Mouse (Mus musculus) myocyte (in vitro differentiated cells): ENCODE data around the gene Cenps.
"Not testable (repeated sequence)": the region's sequence is repeated elsewhere in the genome, so short reads cannot be mapped to it uniquely, and the experiment has no call there.

Source experiments
- MAX ChIP-seq: IDR thresholded peaks from one replicate; pipeline ENCODE4 v1.6.1; 2011; ENCODE audit warnings: low read depth, mild to moderate bottlenecking, control low read depth
- MYOD1 ChIP-seq, 3 experiments: IDR thresholded peaks; one replicate each; pipeline ENCODE4 v1.6.1; 2011; ENCODE audit warnings: control low read depth in 2 of 3, low read depth in 2 of 3, mild to moderate bottlenecking in 2 of 3, moderate library complexity in 1 of 3; ENCODE audit not compliant: insufficient read length in 2 of 3, control insufficient read depth in 1 of 3
- POLR2A ChIP-seq: IDR thresholded peaks from one replicate; pipeline ENCODE4 v1.6.1; 2011; ENCODE audit warnings: low read depth, mild to moderate bottlenecking, control low read depth, moderate library complexity; ENCODE audit not compliant: insufficient read length
- SRF ChIP-seq: IDR thresholded peaks from one replicate; pipeline ENCODE4 v1.6.1; 2011; ENCODE audit warnings: low read depth; ENCODE audit not compliant: control insufficient read depth, insufficient read length
- TCF12 ChIP-seq: IDR thresholded peaks from one replicate; pipeline ENCODE4 v1.6.1; 2011; ENCODE audit warnings: mild to moderate bottlenecking, control low read depth; ENCODE audit not compliant: poor library complexity, insufficient read depth, severe bottlenecking

DNA sequence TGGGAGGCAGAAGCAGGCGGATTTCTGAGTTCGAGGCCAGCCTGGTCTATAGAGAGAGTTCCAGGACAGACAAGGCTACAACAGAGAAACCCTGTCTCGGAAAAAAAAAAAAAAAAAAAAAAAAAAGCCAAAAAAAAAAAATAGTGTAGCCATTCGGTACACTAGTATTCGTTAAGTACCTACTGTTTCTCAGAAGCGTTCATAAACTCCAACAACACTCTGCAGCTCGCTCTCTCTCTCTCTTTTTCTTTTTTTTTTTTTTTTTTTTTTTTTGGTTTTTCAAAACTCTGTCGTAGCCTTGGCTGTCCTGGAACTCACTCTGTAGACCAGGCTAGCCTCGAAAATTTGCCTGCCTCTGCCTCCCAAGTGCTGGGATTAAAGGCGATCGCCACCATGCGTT is 37.0 kb downstream of the Cenps start:
- not testable (repeated sequence) for TF ChIP-seq POLR2A; MYOD1 (IDR thresholded peaks at IDR 0.05; ENCODE audit: control insufficient read depth in 1 of 3, insufficient read length in 2 of 3, low read depth in 2 of 3); MAX; TCF12; SRF
